Mouse (Mus musculus): ENCODE results near the gene Phactr3.

Gene Phactr3

DNA sequence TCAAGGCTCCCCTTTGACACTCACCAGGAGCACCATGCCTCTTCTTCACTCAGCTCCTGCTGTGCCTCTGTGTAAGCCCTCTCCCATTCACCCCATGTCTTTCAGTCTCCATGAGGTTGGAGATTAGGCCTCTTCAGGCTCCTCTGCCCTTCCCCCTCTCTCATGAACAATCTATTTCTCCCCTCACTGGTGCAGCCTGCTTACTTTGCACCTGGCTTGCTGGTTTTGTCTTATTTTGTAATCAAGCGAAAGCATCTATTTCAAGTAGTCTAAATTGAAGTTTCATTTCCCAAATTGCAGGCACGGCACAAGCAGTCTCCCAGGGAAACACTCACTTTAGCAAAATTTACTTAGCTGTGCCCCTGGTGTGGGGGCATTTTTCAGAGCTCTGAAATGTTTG is 70.2 kb downstream of the Phactr3 start:
- no peak for DNase-seq (ENCODE audit: extremely low spot score, low spot score)

DNA sequence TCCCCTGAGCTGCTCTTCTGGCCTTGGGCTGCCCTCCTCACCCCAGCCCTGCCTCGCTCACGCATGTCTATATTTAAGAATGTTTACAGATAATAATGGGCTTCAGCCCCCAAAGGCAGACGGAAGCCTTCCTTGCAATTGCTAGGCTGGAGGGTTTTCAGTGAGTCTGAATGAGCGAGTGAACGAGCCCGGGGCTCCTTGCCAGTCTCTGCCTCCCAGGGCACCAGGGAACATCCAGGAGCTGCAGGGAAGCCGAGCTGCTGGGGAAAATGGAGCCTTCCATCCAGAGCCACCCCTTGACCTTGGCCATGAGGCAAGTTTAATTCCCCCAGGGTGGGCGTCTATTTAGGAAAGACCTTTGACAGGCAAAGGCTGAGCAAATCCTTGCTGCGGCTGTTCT is 74.1 kb downstream of the Phactr3 start:
- no peak for DNase-seq (ENCODE audit: extremely low spot score, low spot score)

DNA sequence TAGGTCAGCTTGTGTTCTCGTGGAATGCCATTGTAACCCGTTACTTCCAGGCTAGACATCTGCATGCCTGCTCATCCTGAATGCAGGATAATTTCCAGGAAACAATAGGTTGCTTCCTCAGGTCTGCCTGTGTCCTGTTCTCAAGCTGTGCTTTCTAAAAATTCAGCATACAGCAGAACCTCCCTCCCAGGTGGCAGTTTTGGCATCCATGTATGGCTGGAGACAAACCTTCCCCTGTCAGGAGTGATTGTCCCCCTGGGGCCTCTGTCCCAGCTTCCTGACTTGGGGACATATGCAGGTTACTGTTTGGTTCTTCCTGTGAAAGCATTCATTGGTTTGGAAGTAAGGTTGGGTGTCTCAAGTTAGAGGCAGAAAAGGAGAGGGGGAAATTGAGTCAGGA is 74.7 kb downstream of the Phactr3 start:
- DNase-seq (ENCODE audit: extremely low spot score, low spot score): no peak

DNA sequence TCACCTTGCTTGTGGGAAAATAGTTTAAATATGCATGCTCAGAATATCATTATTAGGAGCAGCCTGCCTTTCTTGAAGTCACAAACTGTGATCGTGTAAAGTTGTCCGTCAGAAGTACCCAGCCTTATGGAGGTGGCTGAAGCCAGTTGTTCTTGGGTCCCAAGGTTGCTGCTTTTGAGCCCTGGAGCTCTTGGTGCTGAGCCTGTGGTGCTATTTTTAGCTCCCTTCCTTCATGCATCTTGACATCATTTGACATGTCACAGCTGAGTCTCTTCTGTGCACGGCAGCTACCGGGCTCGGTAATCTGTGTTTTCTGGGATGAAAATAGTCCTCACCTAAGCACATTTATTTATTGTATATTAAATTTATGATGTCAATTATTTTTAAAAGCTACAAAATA is 76.1 kb downstream of the Phactr3 start:
- no peak for DNase-seq (ENCODE audit: extremely low spot score, low spot score)

DNA sequence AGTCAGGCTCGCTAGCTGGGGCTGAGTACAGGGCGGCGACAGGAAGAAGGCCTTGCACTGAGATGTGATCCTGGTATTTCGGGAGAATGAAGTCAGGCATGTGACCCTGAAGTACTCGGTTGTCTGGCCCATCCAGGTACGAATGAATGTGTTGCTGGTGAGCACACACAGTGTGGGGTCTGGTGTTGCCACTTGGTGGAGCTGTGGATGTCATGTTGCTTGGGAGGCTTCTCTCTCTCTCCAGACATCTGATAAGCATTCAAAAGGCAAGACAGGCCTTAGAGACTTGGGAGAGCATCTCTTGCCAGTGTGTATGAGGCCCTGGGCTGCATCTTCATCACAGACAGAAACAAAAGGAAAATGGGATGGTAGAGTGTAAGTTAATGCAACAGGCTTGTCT is 77.3 kb downstream of the Phactr3 start:
- DNase-seq (ENCODE audit: extremely low spot score, low spot score): no peak

DNA sequence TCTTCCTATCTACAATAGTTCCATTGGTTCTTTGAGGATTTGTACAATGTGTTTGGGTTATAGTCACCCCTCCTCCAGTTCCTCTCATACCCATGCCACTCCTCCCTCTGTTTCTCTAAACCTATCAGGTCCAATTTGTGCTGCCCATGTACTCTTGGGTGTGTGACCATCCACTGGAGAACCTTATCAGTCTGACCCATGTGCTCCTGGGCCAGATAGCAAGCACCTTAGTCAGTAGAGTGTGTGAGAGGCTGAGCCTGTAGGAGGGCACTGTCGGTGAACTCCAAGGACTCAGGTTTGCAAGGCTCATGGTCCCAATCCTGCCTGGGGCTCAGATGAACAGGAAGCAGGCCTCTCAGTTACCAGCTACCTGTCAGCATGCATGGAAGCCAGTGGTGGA is 78.8 kb downstream of the Phactr3 start:
- no peak for DNase-seq (ENCODE audit: extremely low spot score, low spot score)

DNA sequence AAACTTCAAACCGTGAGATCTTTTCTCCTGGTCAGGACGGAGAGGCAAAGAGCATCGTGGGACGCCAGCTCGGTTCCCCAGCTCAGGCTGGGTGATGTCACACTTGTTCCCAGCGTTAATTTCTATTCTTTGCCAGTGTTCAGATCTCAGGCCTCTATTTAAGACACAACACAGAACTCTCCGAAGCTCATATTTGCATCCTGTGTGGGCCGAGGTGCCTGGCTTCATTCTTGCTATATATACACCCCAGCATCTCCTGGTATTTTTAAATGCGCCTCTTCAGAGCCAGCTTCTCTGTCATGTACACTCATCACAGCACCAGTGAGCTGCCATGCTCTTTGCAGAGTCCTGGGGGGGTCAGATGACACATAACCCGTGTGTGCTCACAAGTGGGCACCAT is 85.7 kb downstream of the Phactr3 start:
- DNase-seq (ENCODE audit: extremely low spot score, low spot score): no peak

DNA sequence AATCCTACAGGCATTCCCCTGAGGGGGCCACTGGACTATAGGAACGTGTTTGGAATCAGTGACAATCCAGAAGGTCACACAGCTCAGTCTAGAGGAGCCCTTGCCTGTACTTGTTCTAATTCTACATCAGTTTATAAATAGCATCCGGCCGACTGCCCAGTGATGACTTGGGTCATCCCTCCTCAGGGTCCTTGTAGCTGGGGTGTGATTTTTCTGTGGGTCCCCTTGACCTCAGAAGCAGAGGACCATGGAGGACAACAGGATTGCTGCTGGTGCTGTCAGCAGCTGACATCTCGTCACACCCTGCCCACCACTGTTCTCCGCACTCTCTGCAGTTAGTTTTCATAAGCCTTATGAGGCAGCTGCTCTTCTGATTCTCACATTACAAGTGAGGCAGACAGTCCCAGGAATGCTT is 89.4 kb downstream of the Phactr3 start:
- DNase-seq (ENCODE audit: extremely low spot score, low spot score): no peak

DNA sequence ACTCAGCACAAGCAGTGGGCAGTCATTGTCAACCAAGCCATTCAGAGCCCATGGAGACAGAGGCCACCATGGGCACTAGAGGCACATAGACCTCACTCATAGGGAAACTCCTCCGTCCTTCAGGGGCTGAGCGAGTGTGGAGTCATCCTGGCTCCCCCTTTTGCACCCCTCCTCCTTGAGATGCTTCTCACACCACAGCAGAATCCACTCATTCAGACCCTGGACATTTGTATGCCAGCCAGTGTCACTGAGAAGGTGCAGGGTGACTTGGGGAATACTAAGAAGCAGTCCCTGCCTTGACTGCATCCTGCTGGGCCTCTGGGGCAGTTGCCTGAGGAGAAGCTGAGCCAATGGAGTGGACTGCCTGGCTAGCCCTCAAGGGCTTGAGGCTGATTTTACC is 95.1 kb downstream of the Phactr3 start:
- DNase-seq (ENCODE audit: extremely low spot score, low spot score): no peak

DNA sequence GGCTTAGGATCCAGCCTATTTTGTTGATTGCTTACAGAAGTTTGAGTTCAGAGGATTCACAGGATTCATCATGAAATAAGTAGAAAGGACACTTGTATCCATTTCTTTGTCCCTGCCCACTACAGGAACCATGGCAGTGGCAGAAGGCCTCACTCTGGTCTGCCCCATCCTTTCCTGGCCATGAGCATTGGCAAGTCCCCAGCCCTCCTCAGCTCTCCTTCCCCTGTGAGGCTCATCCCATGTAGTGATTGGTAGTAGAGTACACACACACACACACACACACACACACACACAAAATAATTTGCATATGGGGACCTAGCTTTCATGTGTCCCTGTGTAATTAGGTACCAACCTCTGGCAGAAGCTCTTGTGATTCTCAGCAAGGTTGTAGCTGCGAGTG is 95.8 kb downstream of the Phactr3 start:
- no peak for DNase-seq (ENCODE audit: extremely low spot score, low spot score)

DNA sequence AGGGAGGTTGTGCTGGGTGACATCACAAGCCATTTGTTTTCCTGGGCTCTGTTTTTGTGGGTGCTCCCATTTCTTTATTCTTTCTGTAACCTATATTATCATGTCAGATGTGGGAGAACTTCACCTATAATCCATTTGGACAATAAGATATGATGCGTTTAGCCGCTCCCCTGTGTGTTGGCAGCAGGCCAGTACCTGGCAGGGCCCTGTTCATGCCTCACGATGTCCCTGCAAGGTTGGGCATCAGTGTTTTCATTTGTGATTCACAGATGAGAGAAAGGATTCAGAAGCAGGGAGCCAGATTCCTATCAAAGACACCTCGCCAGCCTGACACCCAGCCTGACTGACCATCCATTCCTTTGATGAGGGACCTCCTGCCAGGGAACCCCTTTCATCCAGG is 99.7 kb downstream of the Phactr3 start:
- DNase-seq (ENCODE audit: extremely low spot score, low spot score): no peak

DNA sequence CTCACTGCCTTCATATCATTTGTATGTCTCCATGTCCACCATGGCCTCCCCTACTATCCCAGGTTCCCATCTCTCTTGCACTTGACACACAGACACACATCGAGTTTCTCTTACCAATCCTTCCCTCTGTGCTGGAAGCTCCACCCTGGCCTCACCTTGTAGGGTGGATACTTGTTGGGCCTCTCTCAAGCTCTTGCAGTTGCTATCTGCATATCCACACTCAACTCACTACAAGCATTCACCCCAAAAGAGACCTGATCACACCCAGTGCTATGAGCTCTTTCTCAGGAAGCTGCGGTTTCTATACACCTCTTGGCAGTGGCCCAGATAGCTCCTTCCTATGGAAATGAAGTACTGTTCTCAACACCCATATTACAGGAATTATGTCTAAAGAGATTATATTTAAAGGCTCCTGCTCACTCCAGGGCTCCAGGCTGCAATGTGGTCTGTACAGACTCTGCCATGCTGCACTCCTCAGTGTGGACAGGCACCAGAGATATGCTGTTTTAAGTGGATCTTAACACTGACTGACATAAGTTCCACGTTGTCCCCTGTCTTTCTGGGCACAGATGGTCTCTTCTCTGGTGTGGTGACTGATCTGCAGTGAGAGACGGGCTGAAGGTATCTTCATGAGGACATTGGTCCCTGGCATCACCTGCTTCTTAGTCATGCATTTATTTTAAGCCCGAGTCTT is 100.8 kb downstream of the Phactr3 start:
- no peak for DNase-seq (ENCODE audit: extremely low spot score, low spot score)

DNA sequence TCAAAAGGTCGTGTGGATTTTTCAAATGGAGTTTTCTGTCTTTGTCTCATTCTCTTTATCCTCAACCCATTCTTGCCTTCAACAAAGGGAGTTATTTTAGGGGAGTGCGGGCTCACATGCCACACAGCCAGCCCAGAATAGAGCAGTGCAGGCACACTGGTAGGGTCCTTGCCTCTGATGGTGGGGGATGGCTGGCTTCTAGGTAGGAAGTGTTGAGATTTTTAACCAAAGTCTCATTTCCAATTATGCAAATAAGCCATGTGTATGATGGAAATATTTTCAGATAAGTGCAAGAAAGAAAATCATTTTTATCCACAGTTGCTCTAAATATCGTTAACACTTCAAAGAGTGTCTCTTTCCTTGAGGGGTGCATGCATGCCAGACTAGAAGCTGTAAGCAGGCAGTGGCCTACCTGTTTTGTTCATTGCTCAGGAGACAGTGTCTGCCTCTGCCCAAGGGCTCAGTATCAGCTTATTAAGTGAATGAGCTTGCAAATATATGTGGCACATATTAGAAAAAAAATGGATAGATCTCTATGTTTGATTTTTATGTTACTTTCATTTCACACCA is 101.5 kb downstream of the Phactr3 start:
- DNase-seq (ENCODE audit: extremely low spot score, low spot score): no peak

DNA sequence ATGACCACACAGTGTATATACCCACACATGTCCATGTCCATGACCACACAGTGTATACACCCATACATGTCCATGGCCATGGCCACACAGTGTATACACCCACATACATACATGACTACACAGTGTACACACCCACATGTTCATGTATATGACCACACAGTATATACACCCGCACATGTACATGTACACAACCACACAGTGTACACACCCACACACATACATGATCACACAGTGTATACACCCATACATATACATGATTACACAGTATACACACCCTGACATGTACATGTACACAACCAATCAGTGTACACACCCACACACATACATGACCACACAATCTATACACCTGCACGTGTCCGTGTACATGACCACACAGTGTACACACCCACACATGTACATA is 102.2 kb downstream of the Phactr3 start:
- no peak for DNase-seq (ENCODE audit: extremely low spot score, low spot score)

DNA sequence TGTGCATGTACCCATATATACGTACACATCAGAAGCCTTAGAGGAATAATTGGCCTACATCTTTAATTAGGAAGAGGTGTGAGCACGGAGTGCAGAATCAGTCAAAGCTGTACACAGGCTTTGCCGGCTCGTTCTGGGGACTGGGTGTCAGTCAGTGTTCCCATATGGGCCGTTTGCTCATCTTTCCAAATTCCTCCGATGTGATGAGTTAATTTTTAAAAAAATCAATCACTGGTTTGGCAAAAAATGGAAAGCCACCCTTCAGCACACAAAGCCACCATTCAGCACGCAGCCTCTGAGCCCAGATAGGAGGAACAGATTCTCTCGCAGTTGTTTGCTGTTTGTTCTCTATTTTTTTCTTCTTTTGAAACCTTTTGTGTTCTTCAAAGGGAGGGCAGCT is 110.5 kb downstream of the Phactr3 start:
- DNase-seq (ENCODE audit: extremely low spot score, low spot score): no peak

DNA sequence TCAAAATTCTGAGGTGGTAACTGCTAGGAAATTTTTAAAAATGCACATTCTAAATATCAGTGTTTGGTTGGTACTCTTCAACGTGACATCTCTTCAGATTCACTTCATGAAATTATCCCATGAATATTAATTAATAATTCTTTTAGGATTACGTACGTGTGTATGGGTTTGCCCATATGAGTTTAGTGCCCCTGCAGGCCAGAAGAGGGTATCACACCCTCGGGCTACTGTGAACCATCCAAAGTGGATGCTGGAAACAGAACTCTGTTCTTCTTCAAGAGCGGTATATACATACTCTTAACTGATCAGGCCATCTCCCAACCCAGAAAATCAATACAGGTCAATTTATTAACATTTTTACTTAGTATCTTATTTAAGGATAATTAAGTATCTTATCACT is 114.7 kb downstream of the Phactr3 start:
- no peak for DNase-seq (ENCODE audit: extremely low spot score, low spot score)

DNA sequence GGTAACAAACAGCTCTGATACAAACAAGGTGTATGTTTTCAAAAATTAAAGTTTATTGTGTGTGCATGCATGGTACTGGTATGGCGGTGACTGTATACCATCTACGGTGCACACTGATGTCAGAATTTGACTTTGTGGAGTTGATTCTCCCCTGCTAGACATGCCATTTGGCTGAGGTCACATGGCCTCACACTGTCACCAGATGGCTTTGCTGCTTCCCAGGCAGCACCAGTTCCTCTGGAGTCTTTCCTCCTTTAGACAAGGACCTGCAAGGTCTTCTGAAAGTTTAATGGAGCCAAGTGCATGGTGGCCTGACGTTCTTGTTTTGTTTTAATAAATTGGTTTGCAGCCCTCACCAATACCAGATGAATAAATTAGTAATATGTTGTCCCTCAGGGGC is 118.3 kb downstream of the Phactr3 start:
- no peak for DNase-seq (ENCODE audit: extremely low spot score, low spot score)

DNA sequence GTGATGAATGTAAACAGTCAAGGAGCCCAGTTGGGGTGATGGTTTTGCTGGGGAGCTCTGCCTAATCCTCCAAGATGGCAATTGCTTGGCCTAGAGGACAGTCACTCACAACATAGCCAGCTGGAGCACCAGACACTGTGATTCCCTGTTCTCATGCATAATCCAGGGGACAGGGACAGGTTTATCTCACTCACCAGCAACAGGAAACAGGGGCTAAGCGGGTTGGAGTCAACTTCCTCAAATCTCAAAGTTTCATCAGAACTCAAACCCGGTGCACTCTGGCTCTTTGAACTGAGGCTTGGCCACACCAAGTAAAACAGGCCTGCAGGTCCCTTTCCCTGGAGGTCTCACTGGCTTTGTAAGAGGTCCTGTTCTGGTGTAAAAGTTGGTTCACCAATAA is 119.7 kb downstream of the Phactr3 start:
- DNase-seq (ENCODE audit: extremely low spot score, low spot score): no peak

DNA sequence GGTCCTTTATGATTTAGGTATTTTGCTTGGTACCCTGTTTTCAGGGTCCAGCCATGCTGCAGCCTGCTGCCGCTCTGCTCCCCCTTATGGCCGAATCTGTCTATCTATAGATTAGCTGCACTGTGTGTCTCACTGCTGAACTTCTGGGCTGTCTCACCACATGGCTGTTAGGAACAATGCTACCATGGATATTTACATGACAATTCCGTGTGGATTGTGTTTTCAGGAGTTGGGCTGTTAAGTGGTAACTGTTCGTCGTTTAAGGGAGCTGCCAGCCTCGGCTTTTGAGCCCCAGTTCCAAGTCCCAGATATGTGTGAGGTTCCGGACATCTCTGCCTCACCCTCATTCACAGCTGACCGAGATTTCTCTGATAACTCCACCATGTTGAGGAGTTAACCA is 122.1 kb downstream of the Phactr3 start:
- DNase-seq (ENCODE audit: extremely low spot score, low spot score): no peak

DNA sequence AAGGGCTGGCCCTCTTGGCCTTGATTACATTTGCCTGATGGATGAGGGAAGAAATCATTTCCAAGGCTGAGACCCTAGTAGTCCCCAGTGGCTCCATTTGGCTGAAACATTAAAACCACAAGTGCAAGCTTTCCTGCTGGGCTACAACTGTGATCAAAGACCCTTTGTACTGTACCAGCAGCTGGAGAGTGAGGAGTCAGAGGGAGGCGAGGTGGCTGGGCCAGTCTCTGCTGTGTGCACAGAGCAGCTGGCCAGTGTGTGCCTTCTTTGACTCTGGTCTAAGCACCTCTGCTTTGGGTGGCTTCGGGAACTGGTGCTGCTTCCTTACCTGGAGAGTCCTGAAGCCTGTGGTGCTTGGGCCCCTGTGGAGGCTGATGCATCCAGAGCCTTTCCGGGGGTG is 122.6 kb downstream of the Phactr3 start:
- peak; percentile 32 for DNase-seq (ENCODE audit: extremely low spot score, low spot score)

DNA sequence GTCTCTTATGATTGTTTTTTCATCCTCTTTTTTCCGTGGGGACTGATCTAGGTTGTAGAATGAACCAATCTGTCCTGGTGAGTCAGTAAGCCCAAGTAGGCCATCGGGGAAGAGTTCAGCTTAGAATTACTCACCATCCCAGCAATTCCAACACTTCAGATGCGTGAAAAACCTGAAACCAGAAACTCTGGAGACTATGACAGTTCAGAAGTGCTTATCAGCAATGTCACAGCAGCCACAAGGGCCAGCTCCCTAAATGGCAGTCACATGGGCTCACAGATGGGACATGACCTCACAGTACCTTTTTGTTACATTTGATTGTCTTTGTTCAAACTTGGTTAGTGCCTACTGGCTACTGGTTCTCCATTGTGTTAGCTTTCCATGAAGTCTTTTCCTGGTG is 124.2 kb downstream of the Phactr3 start:
- no peak for DNase-seq (ENCODE audit: extremely low spot score, low spot score)

DNA sequence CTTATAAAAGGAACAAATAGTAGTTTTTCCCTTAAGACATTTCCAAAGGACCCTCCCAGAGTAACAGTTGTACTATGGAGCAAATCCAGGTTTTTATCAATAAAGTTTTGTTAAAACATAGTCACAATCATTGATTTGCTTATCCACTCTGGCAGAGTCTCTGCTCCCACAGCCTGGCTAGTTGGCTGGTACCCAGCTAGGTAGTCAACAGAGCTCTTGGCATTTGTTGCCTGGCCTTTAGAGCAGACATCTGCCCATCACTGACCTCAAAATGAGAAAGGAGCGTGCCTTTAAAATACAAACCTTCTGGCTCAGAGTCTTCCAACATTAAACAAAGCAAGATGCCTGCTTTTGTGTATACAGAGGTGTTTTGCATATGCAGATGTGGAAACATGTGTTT is 126.1 kb downstream of the Phactr3 start:
- no peak for DNase-seq (ENCODE audit: extremely low spot score, low spot score)

DNA sequence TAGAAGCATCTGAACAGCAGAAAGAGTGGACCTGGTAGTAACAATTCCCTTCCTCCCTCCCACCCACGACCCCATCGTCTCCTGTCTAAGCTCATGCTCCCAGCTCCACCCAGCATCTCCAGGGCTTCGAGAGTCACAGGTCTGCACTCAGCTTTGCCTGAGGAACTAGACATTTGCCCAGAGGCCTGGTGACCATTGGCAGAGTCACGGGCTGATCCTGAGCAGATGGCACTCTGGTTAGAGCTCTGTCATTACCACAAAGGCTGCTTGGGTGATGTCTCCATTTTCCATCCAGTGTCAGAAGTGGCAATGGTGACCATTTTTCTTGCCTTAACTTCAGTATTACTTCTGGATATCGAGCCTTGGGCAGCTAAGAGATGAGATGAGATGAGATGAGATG is 127.1 kb downstream of the Phactr3 start:
- DNase-seq (ENCODE audit: extremely low spot score, low spot score): no peak

DNA sequence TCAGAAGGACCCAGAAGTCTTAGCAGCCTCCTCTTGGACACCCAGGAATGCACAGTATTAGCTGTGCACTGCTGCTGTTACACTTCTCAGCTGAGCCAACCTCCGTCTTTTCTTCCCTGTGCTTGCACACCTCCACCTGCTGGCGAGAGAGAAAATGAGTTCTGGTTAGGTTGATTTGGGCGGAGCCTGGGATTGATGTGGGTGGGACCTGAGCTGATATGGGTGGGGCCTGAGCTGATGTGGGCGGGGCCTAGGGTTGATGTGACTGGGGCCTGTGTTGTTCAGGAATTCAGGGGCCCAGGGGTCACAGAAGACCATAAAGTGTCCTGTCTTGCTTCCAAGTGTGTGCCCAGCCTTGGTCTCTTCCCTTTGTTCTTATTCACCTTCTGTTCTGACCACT is 128.0 kb downstream of the Phactr3 start:
- no peak for DNase-seq (ENCODE audit: extremely low spot score, low spot score)
